9 mouse cellular contexts compared by ENCODE assay signal in the genomic region with DNA sequence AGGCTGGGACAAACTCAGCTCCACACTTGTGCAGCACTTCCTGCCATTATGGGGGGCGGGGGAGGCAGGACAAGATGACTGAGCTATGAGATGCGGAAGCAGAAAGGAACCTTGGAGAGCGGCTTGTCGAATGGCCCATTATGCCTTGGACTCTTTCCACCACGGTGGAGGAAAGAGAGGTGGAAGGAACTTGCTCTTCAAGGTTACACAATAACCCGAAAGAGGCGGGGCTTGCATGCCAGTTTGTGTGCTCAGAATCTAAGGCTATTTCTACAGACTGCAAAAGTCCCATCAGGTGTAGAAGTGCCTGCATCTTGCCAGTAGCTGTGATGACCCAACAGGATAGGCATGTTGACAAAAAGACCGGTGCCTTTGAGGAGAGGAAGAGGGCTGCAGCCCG.
A peak's percentile ranks its signal among the peaks of the same experiment; 100 is the strongest.
DNase-seq lines count a peak whose midpoint lies in the region; ATAC-seq and TF ChIP-seq lines count a peak whose summit lies in the region.
"Had no signal": no experiment of that assay in that cellular context is flagged by ENCODE, and none has a peak within 500 bp of the region (broad histone marks: within the 10 kb centered on the region; RNA-seq: fewer than 3 reads in every experiment).

No protein-coding gene starts in this region.

- H3K4me3 ChIP-seq in layer of hippocampus, adult 2 months: no peak overlapping the region
- H3K4me3 ChIP-seq in hindbrain, postnatal 0 days (ENCODE audit: low read length): no peak overlapping the region
- H3K4me3 ChIP-seq: megakaryocyte, embryonic 14.5 days had no signal

- H3K9me3 ChIP-seq in hindbrain, postnatal 0 days (ENCODE audit: low read length): no peaks in the 10 kb centered on the region
- H3K9me3 ChIP-seq: megakaryocyte, embryonic 14.5 days had no signal

- no peak overlapping the region for H3K4me2 ChIP-seq in hindbrain, postnatal 0 days (ENCODE audit: low read depth, low read length)

- no peaks in the 10 kb centered on the region for H3K27me3 ChIP-seq in hindbrain, postnatal 0 days (ENCODE audit: insufficient read depth, low read length)
- H3K27me3 ChIP-seq: megakaryocyte, embryonic 14.5 days had no signal

- no peaks in the 10 kb centered on the region for H3K36me3 ChIP-seq in hindbrain, postnatal 0 days (ENCODE audit: insufficient read depth, low read length)

- no peak for TF ChIP-seq CTCF in layer of hippocampus, adult 2 months (conservative IDR thresholded peaks at IDR 0.05)
- TF ChIP-seq CTCF in hindbrain, postnatal 0 days (IDR thresholded peaks at IDR 0.05; ENCODE audit: low read depth): no peak

- H3K9ac ChIP-seq in hindbrain, postnatal 0 days (replicated peaks; ENCODE audit: low read length): no peak overlapping the region

- ATAC-seq in common myeloid progenitor, adult 5-6 weeks (replicated peaks; ENCODE audit: low read depth, poor library complexity, severe bottlenecking): peak; percentile 96
- no peak for ATAC-seq in inflammation-experienced regulatory T-cells, adult 6 months
- ATAC-seq in activated CD4-positive, CD25-positive, alpha-beta regulatory T cell, adult 4 months: no peak
- ATAC-seq in hindbrain, postnatal 0 days: no peak

- WGBS in hindbrain, postnatal 0 days: 78% methylated on average over 9 of the region's 9 CpGs

- peaks cover 23% of the 10 kb centered on the region; the same call in 1 of the 2 replicates for H3K4me1 ChIP-seq in hindbrain, postnatal 0 days (ENCODE audit: insufficient read depth, low read length)
- H3K4me1 ChIP-seq: megakaryocyte, embryonic 14.5 days had no signal

- DNase-seq in layer of hippocampus, adult 2 months (ENCODE audit: low spot score in 2 of 2): no peak
- no peak for DNase-seq in layer of hippocampus, postnatal 10 days (ENCODE audit: low spot score in 2 of 2)
- DNase-seq in kidney, adult 8-10 months: peak; percentile 82 to 87
- DNase-seq in lung, postnatal 4 days: peak; percentile 77 to 86
- DNase-seq in hindbrain, postnatal 0 days (ENCODE audit: low spot score): no peak

- H3K27ac ChIP-seq in layer of hippocampus, adult 2 months: peak overlapping the region; percentile 30
- no peak overlapping the region for H3K27ac ChIP-seq in hindbrain, postnatal 0 days

Comparison
In these comparisons a context has a peak if more than half of its experiments do, and no peak if none do; other contexts are left out.
1. DNase-seq: peak in kidney, adult 8-10 months (2 of 2) and lung, postnatal 4 days (2 of 2); none in layer of hippocampus, adult 2 months (0 of 2), layer of hippocampus, postnatal 10 days (0 of 2) and hindbrain, postnatal 0 days (single experiment).